Comparison of ENCODE assay signal across 11 mouse cellular contexts in the genomic region with DNA sequence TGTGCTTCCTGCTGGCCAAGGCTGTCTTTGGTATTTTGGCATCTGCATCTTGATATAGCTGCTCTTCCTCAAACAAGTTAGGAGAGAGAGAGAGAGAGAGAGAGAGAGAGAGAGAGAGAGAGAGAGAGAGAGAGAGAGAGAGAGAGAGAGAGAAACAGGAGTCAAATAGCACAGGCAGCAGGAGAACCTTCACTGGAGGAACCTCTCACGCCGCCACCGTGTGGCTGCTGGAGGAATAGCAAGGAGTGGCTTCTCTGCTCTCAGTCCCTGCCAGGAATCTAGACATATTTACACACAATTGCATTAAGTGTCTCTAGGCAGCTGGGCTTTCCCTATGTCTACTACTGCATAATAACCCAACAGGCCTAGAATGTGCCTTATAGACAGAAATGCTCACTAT. TPM values are rescaled to one million over a fixed set of nuclear protein-coding genes. Genes with fewer than 3 reads are reported as not detected.
DNase-seq lines count a peak whose midpoint lies in the region; ATAC-seq and TF ChIP-seq lines count a peak whose summit lies in the region.
"Not testable (repeated sequence)": the region's sequence is repeated elsewhere in the genome, so short reads cannot be mapped to it uniquely, and the experiment has no call there.
"Had no signal": no experiment of that assay in that cellular context is flagged by ENCODE, and none has a peak within 500 bp of the region (broad histone marks: within the 10 kb centered on the region; RNA-seq: fewer than 3 reads in every experiment).

No protein-coding gene starts in this region.

- DNase-seq in embryonic facial prominence, embryonic 11.5 days (ENCODE audit: low spot score) = peak; percentile 77
- peak; percentile 53 for DNase-seq in heart, postnatal 0 days (ENCODE audit: low spot score)
- peak; percentile 37 to 89 for DNase-seq in kidney, postnatal 36 days
- DNase-seq in lung, adult 2 months = peak; percentile 64
- peak; percentile 86 for DNase-seq in testis, postnatal 10 days (ENCODE audit: low spot score)

- not testable (repeated sequence) for TF ChIP-seq EP300 in heart, postnatal 0 days (IDR thresholded peaks at IDR 0.05; ENCODE audit: low read depth)

- TF ChIP-seq POLR2A in bone marrow macrophage, adult 2 months (IDR thresholded peaks at IDR 0.05; ENCODE audit: borderline replicate concordance, low read depth, low read length); lung, adult 2 months (IDR thresholded peaks at IDR 0.05; ENCODE audit: borderline replicate concordance, extremely low read depth, low read depth, low read length); olfactory bulb, adult 2 months (IDR thresholded peaks at IDR 0.05; ENCODE audit: insufficient read depth, low read depth, low read length): not testable (repeated sequence)

- 0% methylated on average over 3 of the region's 3 CpGs for WGBS in embryonic facial prominence, embryonic 11.5 days
- WGBS in heart, postnatal 0 days = 3% methylated on average over 3 of the region's 3 CpGs
- WGBS in lung, adult 2 months = 1% methylated on average over 3 of the region's 3 CpGs
- WGBS in olfactory bulb, adult 2 months = 0% methylated on average over 3 of the region's 3 CpGs

- H3K9me3 ChIP-seq in embryonic facial prominence, embryonic 11.5 days (replicated peaks; ENCODE audit: control insufficient read depth, low read length); heart, postnatal 0 days (replicated peaks; ENCODE audit: control insufficient read depth, low read length): not testable (repeated sequence)

- not testable (repeated sequence) for H3K4me1 ChIP-seq in bone marrow macrophage, adult 2 months (ENCODE audit: control insufficient read depth, insufficient read depth, low read length); embryonic facial prominence, embryonic 11.5 days (ENCODE audit: control insufficient read depth, insufficient read depth, low read length); heart, postnatal 0 days (ENCODE audit: control insufficient read depth, insufficient read depth); lung, adult 2 months (ENCODE audit: control insufficient read depth, insufficient read depth, low read length); olfactory bulb, adult 2 months (ENCODE audit: control insufficient read depth, insufficient read depth, low read length)

- not testable (repeated sequence) for H3K27ac ChIP-seq in bone marrow macrophage, adult 2 months (ENCODE audit: insufficient read depth, low read depth, low read length); embryonic facial prominence, embryonic 11.5 days (replicated peaks; ENCODE audit: low read depth, low read length); heart, postnatal 0 days (ENCODE audit: low read depth); olfactory bulb, adult 2 months (ENCODE audit: insufficient read depth, low read depth, low read length)

- peak; percentile 61 for ATAC-seq in CD4-positive, CD25-positive, alpha-beta regulatory T cell, adult 4 months
- ATAC-seq in embryonic facial prominence, embryonic 11.5 days (replicated peaks; ENCODE audit: insufficient number of reproducible peaks, low FRiP score, low TSS enrichment, low read depth); heart, postnatal 0 days (ENCODE audit: insufficient read depth, low read depth): not testable (repeated sequence)

- H3K9ac ChIP-seq in embryonic facial prominence, embryonic 11.5 days (replicated peaks; ENCODE audit: low read length); heart, postnatal 0 days (replicated peaks; ENCODE audit: low read depth, low read length): not testable (repeated sequence)

- 0 out of 2 replicates have a peak, but pooled peaks have one; percentile 21 for TF ChIP-seq CTCF in bone marrow macrophage, adult 2 months (IDR thresholded peaks at IDR 0.05; ENCODE audit: low read depth, low read length)
- peak; percentile 66 for TF ChIP-seq CTCF in heart, postnatal 0 days (IDR thresholded peaks at IDR 0.05; ENCODE audit: low read depth)
- TF ChIP-seq CTCF in lung, adult 2 months (IDR thresholded peaks at IDR 0.05; ENCODE audit: insufficient read depth, low read length) = peak; percentile 68
- peak; percentile 24; the same call in 1 of the 2 replicates for TF ChIP-seq CTCF in olfactory bulb, adult 2 months (IDR thresholded peaks at IDR 0.05; ENCODE audit: insufficient read depth, low read depth, low read length)

- H3K4me2 ChIP-seq in embryonic facial prominence, embryonic 11.5 days (ENCODE audit: low read depth, low read length); heart, postnatal 0 days (ENCODE audit: low read depth, low read length): not testable (repeated sequence)

- not testable (repeated sequence) for H3K4me3 ChIP-seq in bone marrow macrophage, adult 2 months (ENCODE audit: insufficient read depth, low read length); embryonic facial prominence, embryonic 11.5 days (ENCODE audit: low read depth, low read length); heart, postnatal 0 days (ENCODE audit: low read depth, low read length); lung, adult 2 months (replicated peaks; ENCODE audit: extremely low read depth, low read depth, low read length); olfactory bulb, adult 2 months (ENCODE audit: insufficient read depth, low read depth, low read length)

- not testable (repeated sequence) for H3K27me3 ChIP-seq in embryonic facial prominence, embryonic 11.5 days (ENCODE audit: control insufficient read depth, insufficient read depth, low read length); heart, postnatal 0 days (ENCODE audit: control insufficient read depth, insufficient read depth, low read length)

- H3K36me3 ChIP-seq in embryonic facial prominence, embryonic 11.5 days (replicated peaks; ENCODE audit: control insufficient read depth, insufficient read depth, low read depth, low read length); heart, postnatal 0 days (replicated peaks; ENCODE audit: control insufficient read depth, insufficient read depth, low read length): not testable (repeated sequence)

RNA-seq across cellular contexts. Expression of gene Gm4559, which starts 4.0 kb away (rescaled TPM):
- polyA plus RNA-seq in CD4-positive, CD25-positive, alpha-beta regulatory T cell, adult 4 months (2017; shearing (Covaris generic)) = not detected
- not detected in 2 replicates for polyA plus RNA-seq in bone marrow macrophage, adult 2 months (2012; ENCODE audit: insufficient read depth, insufficient read length, missing spikeins)
- not detected in 2 replicates for polyA plus RNA-seq in embryonic facial prominence, embryonic 11.5 days (2014; fragmentation: Nextera tagmentation; extraction: Ambion mirVana)
- total RNA-seq in heart, postnatal 0 days (2014; rRNA removed; ENCODE audit: low replicate concordance) = not detected in 2 replicates
- polyA plus RNA-seq in heart, postnatal 0 days (2015; fragmentation: Nextera tagmentation; extraction: Ambion mirVana) = not detected in 2 replicates
- not detected in 2 replicates for polyA plus RNA-seq in lung, adult 2 months (2012; rRNA removed)
- not detected in 2 replicates for polyA plus RNA-seq in olfactory bulb, adult 2 months (2012; ENCODE audit: insufficient read depth, insufficient read length, low replicate concordance, missing spikeins)
- polyA plus RNA-seq: activated CD4-positive, CD25-positive, alpha-beta regulatory T cell, adult 4 months; heart, embryonic 13.5 days; macrophage had no signal

RNA-seq across cellular contexts. Expression of gene Krtap5-1, which starts 18.7 kb away (rescaled TPM):
- polyA plus RNA-seq in CD4-positive, CD25-positive, alpha-beta regulatory T cell, adult 4 months (2017; shearing (Covaris generic)) = not detected
- not detected in 2 replicates for polyA plus RNA-seq in bone marrow macrophage, adult 2 months (2012; ENCODE audit: insufficient read depth, insufficient read length, missing spikeins)
- polyA plus RNA-seq in embryonic facial prominence, embryonic 11.5 days (2014; fragmentation: Nextera tagmentation; extraction: Ambion mirVana) = not detected in 2 replicates
- total RNA-seq in heart, postnatal 0 days (2014; rRNA removed; ENCODE audit: low replicate concordance) = not detected in 2 replicates
- not detected in 2 replicates for polyA plus RNA-seq in heart, postnatal 0 days (2015; fragmentation: Nextera tagmentation; extraction: Ambion mirVana)
- not detected in 2 replicates for polyA plus RNA-seq in lung, adult 2 months (2012; rRNA removed)
- not detected in 2 replicates for polyA plus RNA-seq in olfactory bulb, adult 2 months (2012; ENCODE audit: insufficient read depth, insufficient read length, low replicate concordance, missing spikeins)
- polyA plus RNA-seq: activated CD4-positive, CD25-positive, alpha-beta regulatory T cell, adult 4 months; heart, embryonic 13.5 days; macrophage had no signal

RNA-seq across cellular contexts. Expression of gene Gm2431, which starts 20.0 kb away (rescaled TPM):
- polyA plus RNA-seq in CD4-positive, CD25-positive, alpha-beta regulatory T cell, adult 4 months (2017; shearing (Covaris generic)) = not detected
- polyA plus RNA-seq in bone marrow macrophage, adult 2 months (2012; ENCODE audit: insufficient read depth, insufficient read length, missing spikeins) = not detected in 2 replicates
- polyA plus RNA-seq in embryonic facial prominence, embryonic 11.5 days (2014; fragmentation: Nextera tagmentation; extraction: Ambion mirVana) = not detected in 2 replicates
- not detected in 2 replicates for total RNA-seq in heart, postnatal 0 days (2014; rRNA removed; ENCODE audit: low replicate concordance)
- polyA plus RNA-seq in heart, postnatal 0 days (2015; fragmentation: Nextera tagmentation; extraction: Ambion mirVana) = not detected in 2 replicates
- polyA plus RNA-seq in lung, adult 2 months (2012; rRNA removed) = not detected in 2 replicates
- polyA plus RNA-seq in olfactory bulb, adult 2 months (2012; ENCODE audit: insufficient read depth, insufficient read length, low replicate concordance, missing spikeins) = not detected in 2 replicates
- polyA plus RNA-seq: activated CD4-positive, CD25-positive, alpha-beta regulatory T cell, adult 4 months; heart, embryonic 13.5 days; macrophage had no signal

RNA-seq across cellular contexts. Expression of gene Krtap5-4, which starts 25.2 kb away (rescaled TPM):
- not detected for polyA plus RNA-seq in CD4-positive, CD25-positive, alpha-beta regulatory T cell, adult 4 months (2017; shearing (Covaris generic))
- not detected in 2 replicates for polyA plus RNA-seq in bone marrow macrophage, adult 2 months (2012; ENCODE audit: insufficient read depth, insufficient read length, missing spikeins)
- 0.20 TPM in 1 of 2 replicates, not detected in the other for polyA plus RNA-seq in embryonic facial prominence, embryonic 11.5 days (2014; fragmentation: Nextera tagmentation; extraction: Ambion mirVana)
- not detected in 2 replicates for total RNA-seq in heart, postnatal 0 days (2014; rRNA removed; ENCODE audit: low replicate concordance)
- not detected in 2 replicates for polyA plus RNA-seq in heart, postnatal 0 days (2015; fragmentation: Nextera tagmentation; extraction: Ambion mirVana)
- polyA plus RNA-seq in lung, adult 2 months (2012; rRNA removed) = not detected in 2 replicates
- not detected in 2 replicates for polyA plus RNA-seq in olfactory bulb, adult 2 months (2012; ENCODE audit: insufficient read depth, insufficient read length, low replicate concordance, missing spikeins)
- polyA plus RNA-seq: activated CD4-positive, CD25-positive, alpha-beta regulatory T cell, adult 4 months; heart, embryonic 13.5 days; macrophage had no signal

RNA-seq across cellular contexts. Expression of gene Gm40460, which starts 37.3 kb away (rescaled TPM):
- polyA plus RNA-seq in CD4-positive, CD25-positive, alpha-beta regulatory T cell, adult 4 months (2017; shearing (Covaris generic)) = not detected
- not detected in 2 replicates for polyA plus RNA-seq in bone marrow macrophage, adult 2 months (2012; ENCODE audit: insufficient read depth, insufficient read length, missing spikeins)
- polyA plus RNA-seq in embryonic facial prominence, embryonic 11.5 days (2014; fragmentation: Nextera tagmentation; extraction: Ambion mirVana) = not detected in 2 replicates
- total RNA-seq in heart, postnatal 0 days (2014; rRNA removed; ENCODE audit: low replicate concordance) = not detected in 2 replicates
- not detected in 2 replicates for polyA plus RNA-seq in heart, postnatal 0 days (2015; fragmentation: Nextera tagmentation; extraction: Ambion mirVana)
- polyA plus RNA-seq in lung, adult 2 months (2012; rRNA removed) = not detected in 2 replicates
- polyA plus RNA-seq in olfactory bulb, adult 2 months (2012; ENCODE audit: insufficient read depth, insufficient read length, low replicate concordance, missing spikeins) = not detected in 2 replicates
- polyA plus RNA-seq: activated CD4-positive, CD25-positive, alpha-beta regulatory T cell, adult 4 months; heart, embryonic 13.5 days; macrophage had no signal
